Mouse (Mus musculus) lung, embryonic 16.5 days (tissue): Measurements from ENCODE around the gene Fam19a2. TPM values are rescaled to one million over a fixed set of nuclear protein-coding genes. Genes with fewer than 3 reads are reported as not detected.

Experiments
- ATAC-seq: fragments of 200-750 bp; cut with Nextera tagmentation; 2 replicates; pipeline ENCODE4 v1.8.0; 2017; ENCODE audit warnings: low read depth, mild to moderate bottlenecking, moderate library complexity
- H3K27ac ChIP-seq: fragments of 300-500 bp; sonication (generic); 2 replicates; pipeline ENCODE4 v1.5.1; 2014; ENCODE audit warnings: mild to moderate bottlenecking, control low read depth, low read length
- H3K27me3 ChIP-seq: fragments of 300-500 bp; sonication (generic); 2 replicates; pipeline ENCODE4 v1.6.1; 2014; ENCODE audit warnings: low read depth, low read length, mixed read lengths; ENCODE audit not compliant: control insufficient read depth, insufficient read depth
- H3K36me3 ChIP-seq: fragments of 300-500 bp; sonication (generic); 2 replicates; pipeline ENCODE4 v1.6.1; 2014; ENCODE audit warnings: low read length; ENCODE audit not compliant: control insufficient read depth, insufficient read depth
- H3K4me1 ChIP-seq: fragments of 300-500 bp; sonication (generic); replicated peaks from 2 replicates; pipeline ENCODE4 v1.6.1; 2014; ENCODE audit warnings: low read length, mixed read lengths; ENCODE audit not compliant: control insufficient read depth, insufficient read depth
- H3K4me2 ChIP-seq: fragments of 300-500 bp; sonication (generic); 2 replicates; pipeline ENCODE4 v1.6.1; 2014; ENCODE audit warnings: low read depth, low read length, control low read depth
- H3K4me3 ChIP-seq: fragments of 300-500 bp; sonication (generic); 2 replicates; pipeline ENCODE4 v1.5.1; 2014; ENCODE audit warnings: mild to moderate bottlenecking, low read length, control low read depth
- H3K9ac ChIP-seq: fragments of 300-500 bp; sonication (generic); 2 replicates; pipeline ENCODE4 v1.6.1; 2014; ENCODE audit warnings: low read length, control low read depth
- H3K9me3 ChIP-seq: fragments of 300-500 bp; sonication (generic); 2 replicates; pipeline ENCODE4 v1.6.1; 2016; ENCODE audit warnings: low read length; ENCODE audit not compliant: control insufficient read depth
- WGBS: fragments of 180-500 bp; shearing (Covaris S2); extraction: QIAGEN DNeasy Blood & Tissue Kit; methylation state at CpG from one replicate; pipeline ENCODE4 v1.1.7; 2014; 5-methylcytosine and 5-hydroxymethylcytosine counted together
- polyA plus RNA-seq: library from polyadenylated mRNA; unstranded; fragments of >200 nt; fragmentation: Nextera tagmentation; extraction: Ambion mirVana; gene quantifications from 2 replicates; pipeline ENCODE4 v1.2.1, GENCODE M21; 2015

Fam19a2 gene
- polyA plus RNA-seq, 1 experiment from 2014 or later: 1.8 TPM

DNA sequence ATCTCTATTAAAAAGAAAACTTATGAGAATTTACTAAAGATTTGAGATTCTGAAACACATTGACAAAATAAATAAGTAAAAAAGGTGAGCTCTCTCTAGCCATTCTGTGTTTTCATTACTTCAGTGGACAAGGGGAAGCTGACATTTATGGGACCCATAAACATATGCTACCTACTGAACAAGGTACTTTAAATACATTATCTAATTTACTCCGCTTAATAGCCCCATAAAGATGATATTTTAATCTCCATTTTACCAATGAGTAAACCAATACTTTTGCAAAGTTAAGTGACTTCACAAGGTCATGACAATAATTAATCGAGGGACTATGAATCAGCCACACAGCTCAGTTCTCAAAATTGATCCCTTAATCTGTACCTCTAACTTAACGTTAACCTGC is 443.2 kb downstream of the Fam19a2 start:
- no peak for ATAC-seq
- Histone ChIP-seq H3K27me3 (no peaks in the 10 kb centered on the region), H3K4me1 (no peaks in the 10 kb centered on the region), H3K27ac (no peak overlapping the region), H3K9me3 (no peaks in the 10 kb centered on the region), H3K4me2 (no peak overlapping the region), H3K4me3 (no peak overlapping the region), H3K36me3 (no peaks in the 10 kb centered on the region), H3K9ac (no peak overlapping the region)
- WGBS: 86% methylated on average over 3 of the region's 3 CpGs

DNA sequence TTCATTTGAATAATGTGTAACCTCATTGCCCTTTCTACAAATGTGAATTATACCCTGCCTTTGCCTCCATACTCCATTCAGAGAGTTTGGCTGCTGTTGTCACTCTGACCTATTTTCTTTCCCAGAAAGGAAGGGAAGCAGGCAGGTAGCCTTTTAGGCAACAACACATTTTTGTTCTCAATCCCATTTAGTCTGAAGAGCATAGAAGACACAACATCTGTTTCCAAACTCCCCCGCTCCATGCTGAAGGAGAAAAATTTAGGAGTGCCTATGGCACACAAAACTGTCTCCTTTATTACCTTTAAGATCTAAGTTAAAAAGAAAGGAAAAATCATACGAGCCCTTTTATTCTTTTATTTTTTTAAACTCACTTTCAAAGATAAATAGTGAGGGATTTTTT is 446.9 kb downstream of the Fam19a2 start:
- no peak overlapping the region for H3K27ac ChIP-seq
- no peaks in the 10 kb centered on the region for H3K27me3 ChIP-seq
- no peak for ATAC-seq
- WGBS: 80% methylated on average over 2 of the region's 2 CpGs
- H3K4me1 ChIP-seq: no peaks in the 10 kb centered on the region
- no peak overlapping the region for H3K4me3 ChIP-seq
- H3K9me3 ChIP-seq: no peaks in the 10 kb centered on the region
- no peak overlapping the region for H3K9ac ChIP-seq
- no peaks in the 10 kb centered on the region for H3K36me3 ChIP-seq
- H3K4me2 ChIP-seq: no peak overlapping the region

DNA sequence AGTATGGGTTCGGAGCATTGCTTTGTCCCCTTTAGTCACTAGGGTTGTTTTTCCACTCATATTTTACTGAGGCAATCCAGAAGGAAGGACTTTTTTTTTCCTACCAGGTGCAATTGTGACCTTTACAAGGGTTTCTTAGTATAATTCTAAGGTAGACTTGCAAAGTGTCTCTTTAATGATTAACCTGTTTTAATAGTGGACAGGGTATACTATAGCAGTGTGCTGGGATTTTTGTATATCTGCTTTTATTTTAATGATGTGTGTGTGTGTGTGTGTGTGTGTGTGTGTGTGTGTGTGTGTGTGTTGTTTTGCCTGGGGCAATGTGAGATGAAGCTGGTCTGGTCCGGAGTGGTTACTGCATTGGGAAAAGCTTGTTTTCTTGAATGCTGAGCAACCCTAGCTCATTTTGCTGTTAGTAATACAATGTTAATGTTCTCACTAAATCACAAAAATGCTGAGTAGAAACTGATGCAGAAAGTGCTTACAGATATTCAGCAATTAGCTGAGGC is 458.2 kb downstream of the Fam19a2 start:
- Histone ChIP-seq H3K36me3 (no peaks in the 10 kb centered on the region), H3K4me3 (no peak overlapping the region), H3K27me3 (no peaks in the 10 kb centered on the region), H3K9me3 (no peaks in the 10 kb centered on the region), H3K9ac (no peak overlapping the region), H3K4me1 (no peaks in the 10 kb centered on the region), H3K4me2 (no peak overlapping the region), H3K27ac (no peak overlapping the region)
- no peak for ATAC-seq
- 81% methylated on average over 2 of the region's 2 CpGs for WGBS

- Histone ChIP-seq H3K27ac (no peak overlapping the region), H3K9ac (no peak overlapping the region), H3K36me3 (no peaks in the 10 kb centered on the region), H3K27me3 (no peaks in the 10 kb centered on the region), H3K4me3 (no peak overlapping the region), H3K4me2 (no peak overlapping the region), H3K9me3 (no peaks in the 10 kb centered on the region), H3K4me1 (no peaks in the 10 kb centered on the region)
- no peak for ATAC-seq
These were observed 459.8 kb downstream of the Fam19a2 start for GRCm38 (mm10) chr10:123723641-123724040.

DNA sequence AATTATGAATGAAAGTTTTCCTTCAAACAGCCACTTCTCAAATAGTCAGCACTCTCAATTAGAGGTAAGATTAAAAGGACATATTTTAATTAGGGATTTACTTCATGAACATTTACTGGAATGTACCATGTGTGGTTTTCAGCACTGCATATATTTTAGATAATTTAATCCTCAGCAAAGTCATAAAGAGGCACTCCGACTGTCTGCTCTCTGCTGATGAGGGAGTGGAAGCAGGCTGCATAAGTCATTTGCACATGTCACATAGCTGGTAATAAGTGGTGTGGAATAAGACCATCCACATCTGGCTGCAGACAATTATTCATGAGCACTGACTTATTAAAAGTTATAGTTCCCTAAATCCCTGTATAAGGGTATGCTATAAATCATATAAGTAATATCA is 484.5 kb downstream of the Fam19a2 start:
- no peaks in the 10 kb centered on the region for H3K36me3 ChIP-seq
- H3K9ac ChIP-seq: no peak overlapping the region
- no peak overlapping the region for H3K27ac ChIP-seq
- 61% methylated on average over 1 of the region's 1 CpGs for WGBS
- no peak overlapping the region for H3K4me3 ChIP-seq
- no peak overlapping the region for H3K4me2 ChIP-seq
- no peaks in the 10 kb centered on the region for H3K9me3 ChIP-seq
- H3K27me3 ChIP-seq: no peaks in the 10 kb centered on the region
- no peaks in the 10 kb centered on the region for H3K4me1 ChIP-seq
- no peak for ATAC-seq

DNA sequence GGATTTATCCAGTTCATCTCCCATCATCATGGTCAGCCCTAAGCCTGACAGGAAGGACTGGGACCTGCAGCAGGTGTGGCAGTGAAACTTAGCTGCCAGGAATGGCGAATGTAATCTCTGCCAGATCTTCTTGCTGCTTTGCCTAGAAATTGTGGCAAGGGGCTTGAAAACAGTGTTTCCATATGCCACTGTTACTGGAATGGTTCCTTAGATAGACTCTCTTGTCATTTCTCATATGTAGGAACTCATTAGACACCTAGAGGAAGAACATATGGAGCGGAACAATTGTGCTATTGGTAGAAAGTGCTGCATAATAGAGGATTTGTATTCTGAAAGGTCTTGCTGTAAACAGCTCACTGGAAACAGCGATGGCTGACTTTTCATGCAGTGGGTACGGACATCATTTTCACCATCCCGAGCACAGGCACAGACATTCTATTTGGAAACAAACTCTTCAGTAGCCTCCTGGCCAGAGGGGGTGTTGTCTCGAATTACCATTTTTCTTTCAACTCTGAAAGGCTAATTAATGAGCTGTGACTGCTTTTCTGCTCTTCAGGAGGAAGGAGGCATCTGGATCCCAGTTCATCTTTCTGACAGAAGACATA is 488.0 kb downstream of the Fam19a2 start:
- H3K4me2 ChIP-seq: no peak overlapping the region
- ATAC-seq: no peak

GRCm38 (mm10) chr10:123752755-123753154 is 489.0 kb downstream of the Fam19a2 start:
- no peak overlapping the region for H3K4me2 ChIP-seq
- no peak for ATAC-seq
- no peaks in the 10 kb centered on the region for H3K27me3 ChIP-seq
- no peaks in the 10 kb centered on the region for H3K36me3 ChIP-seq
- H3K9ac ChIP-seq: no peak overlapping the region
- no peaks in the 10 kb centered on the region for H3K4me1 ChIP-seq
- H3K27ac ChIP-seq: no peak overlapping the region
- H3K9me3 ChIP-seq: no peaks in the 10 kb centered on the region
- no peak overlapping the region for H3K4me3 ChIP-seq
- 72% methylated on average over 3 of the region's 3 CpGs for WGBS

More for the DNA sequence above, 488.0 kb downstream of the Fam19a2 start:
- Histone ChIP-seq H3K9ac (no peak overlapping the region), H3K4me3 (no peak overlapping the region), H3K9me3 (no peaks in the 10 kb centered on the region), H3K27ac (no peak overlapping the region), H3K27me3 (no peaks in the 10 kb centered on the region), H3K4me1 (no peaks in the 10 kb centered on the region), H3K36me3 (no peaks in the 10 kb centered on the region)
- 44% methylated on average over 6 of the region's 6 CpGs for WGBS

DNA sequence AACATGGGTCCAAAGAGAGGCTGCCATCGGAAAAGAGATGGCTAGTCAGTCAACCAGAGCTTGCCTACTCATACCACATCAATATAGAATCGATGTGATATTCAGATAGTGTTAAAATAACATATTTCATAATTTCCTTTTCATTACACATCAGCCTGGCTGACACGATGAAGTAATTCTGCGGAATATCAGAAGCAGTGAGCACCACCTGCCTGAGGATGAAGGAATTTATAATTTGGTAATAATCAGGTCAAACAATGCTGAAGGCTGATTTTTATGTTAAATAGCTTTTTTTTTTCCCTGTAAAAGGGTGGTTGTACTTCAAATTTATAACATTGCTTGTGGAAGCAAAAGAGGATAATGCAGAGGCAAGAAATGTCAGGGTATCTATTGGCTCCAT is 490.2 kb downstream of the Fam19a2 start:
- H3K4me3 ChIP-seq: no peak overlapping the region
- no peaks in the 10 kb centered on the region for H3K4me1 ChIP-seq
- no peaks in the 10 kb centered on the region for H3K27me3 ChIP-seq
- WGBS: 88% methylated on average over 4 of the region's 4 CpGs
- H3K9me3 ChIP-seq: no peaks in the 10 kb centered on the region
- no peak overlapping the region for H3K27ac ChIP-seq
- H3K9ac ChIP-seq: no peak overlapping the region
- H3K4me2 ChIP-seq: no peak overlapping the region
- H3K36me3 ChIP-seq: no peaks in the 10 kb centered on the region
- ATAC-seq: no peak

- WGBS: 89% methylated on average over 2 of the region's 2 CpGs
These were observed 525.6 kb downstream of the Fam19a2 start for GRCm38 (mm10) chr10:123789374-123789773.

More at GRCm38 (mm10) chr10:123789374-123789773, 525.6 kb downstream of the Fam19a2 start:
- H3K4me1 ChIP-seq: no peaks in the 10 kb centered on the region
- no peaks in the 10 kb centered on the region for H3K9me3 ChIP-seq
- H3K9ac ChIP-seq: no peak overlapping the region
- no peak overlapping the region for H3K4me2 ChIP-seq
- ATAC-seq: no peak
- no peak overlapping the region for H3K27ac ChIP-seq
- H3K4me3 ChIP-seq: no peak overlapping the region
- H3K36me3 ChIP-seq: no peaks in the 10 kb centered on the region
- no peaks in the 10 kb centered on the region for H3K27me3 ChIP-seq
